Mouse (Mus musculus) left cerebral cortex, postnatal 14 days (tissue): ENCODE measurements around the gene Inppl1. TPM values are rescaled to one million over a fixed set of nuclear protein-coding genes. Genes with fewer than 3 reads are reported as not detected.

ENCODE experiments used
- DNase-seq, 2 experiments: peaks; one replicate each; pipeline ENCODE4 v3.0.0; 2021 to 2022; ENCODE audit warnings: low spot score in 2 of 2, mixed read lengths in 1 of 2
- intact Hi-C: fragments of 180-260 bp; cut with DNase I; formaldehyde crosslinking; loops from one replicate; pipeline ENCODE4 v1.15.1; 2025
- total RNA-seq, 2 experiments: library from RNA; stranded (reverse); gene quantifications; 2 replicates each; pipeline ENCODE4 v1.2.3; 2021

The Inppl1 gene
- total RNA-seq, 2 experiments from 2014 or later = 23.0 to 27.3 TPM

GRCm38 (mm10) chr7:101852846-101853245 lies 14.8 kb upstream of the Inppl1 start:
- no peak for DNase-seq
- intact Hi-C loops = no loop called here

GRCm38 (mm10) chr7:101851689-101852088 lies 13.7 kb upstream of the Inppl1 start:
- DNase-seq = no peak
- intact Hi-C loops = no loop called here

GRCm38 (mm10) chr7:101847934-101848333 lies 9.9 kb upstream of the Inppl1 start:
- no peak for DNase-seq
- intact Hi-C loops = no loop called here

GRCm38 (mm10) chr7:101844186-101844585 lies 6.2 kb upstream of the Inppl1 start:
- intact Hi-C loops = no loop called here
- no peak for DNase-seq

- DNase-seq = no peak
- intact Hi-C loops = loop anchor here (5.0 kb wide), 1 partner anchor 160 kb away; no protein-coding TSS in a partner anchor
Observed at GRCm38 (mm10) chr7:101837154-101837605, 849 bp downstream of the Inppl1 start.

- peak; percentile 35 to 47 for DNase-seq
- intact Hi-C loops = loop anchor here (5.0 kb wide), 1 partner anchor 159 kb away; no protein-coding TSS in a partner anchor
Observed at GRCm38 (mm10) chr7:101836271-101837153, 1.5 kb downstream of the Inppl1 start.

- no peak for DNase-seq
- intact Hi-C loops = loop anchor here (5.0 kb wide), 1 partner anchor 158 kb away; no protein-coding TSS in a partner anchor
Observed at GRCm38 (mm10) chr7:101835457-101836109, 2.4 kb downstream of the Inppl1 start.

- intact Hi-C loops = loop anchor here (5.0 kb wide), 1 partner anchor 158 kb away; no protein-coding TSS in a partner anchor
- DNase-seq = no peak
Observed at GRCm38 (mm10) chr7:101834903-101835302, 3.1 kb downstream of the Inppl1 start.

- intact Hi-C loops = no loop called here
- DNase-seq = peak; percentile 24 to 34
Observed at GRCm38 (mm10) chr7:101833916-101834584, 4.0 kb downstream of the Inppl1 start.

- intact Hi-C loops = no loop called here
- DNase-seq = no peak
Observed at GRCm38 (mm10) chr7:101833352-101833751, 4.7 kb downstream of the Inppl1 start.

- no peak for DNase-seq
- intact Hi-C loops = no loop called here
Observed at GRCm38 (mm10) chr7:101832372-101832771, 5.7 kb downstream of the Inppl1 start.

GRCm38 (mm10) chr7:101831437-101831836 lies 6.6 kb downstream of the Inppl1 start:
- no peak for DNase-seq
- intact Hi-C loops = no loop called here

GRCm38 (mm10) chr7:101830373-101830772 lies 7.7 kb downstream of the Inppl1 start:
- DNase-seq = no peak
- intact Hi-C loops = no loop called here

- no peak for DNase-seq
- intact Hi-C loops = no loop called here
Observed at GRCm38 (mm10) chr7:101823758-101824630, 14.0 kb downstream of the Inppl1 start.

GRCm38 (mm10) chr7:101822836-101823757 lies 14.9 kb downstream of the Inppl1 start:
- intact Hi-C loops = no loop called here
- no peak for DNase-seq

- intact Hi-C loops = no loop called here
- peak in 1 of 2 experiments; percentile 12 for DNase-seq
Observed at GRCm38 (mm10) chr7:101821571-101822501, 16.2 kb downstream of the Inppl1 start.
